Mouse (Mus musculus) neural tube, embryonic 10.5 days (tissue): ENCODE results near the gene Oaz1.

Experiments used
- DNase-seq: peaks from one replicate; pipeline ENCODE4 v3.0.0-alpha.2; 2017; ENCODE audit warnings: low spot score; ENCODE audit errors: extremely low spot score

Gene Oaz1

GRCm38 (mm10) chr10:80845055-80845693, 18.7 kb downstream of the Oaz1 start:
- DNase-seq = no peak

- no peak for DNase-seq
Observed at GRCm38 (mm10) chr10:80845732-80846131, 19.3 kb downstream of the Oaz1 start.

GRCm38 (mm10) chr10:80848571-80848970, 22.1 kb downstream of the Oaz1 start:
- no peak for DNase-seq

- DNase-seq = peak; percentile 98
Observed at GRCm38 (mm10) chr10:80854913-80855748, 28.7 kb downstream of the Oaz1 start, which contains the start of the genes Lsm7 and Sppl2b. TSS of gene Lsm7 (minus strand) at chr10:80855209. TSS of gene Sppl2b (plus strand) at chr10:80855275.

GRCm38 (mm10) chr10:80855749-80856073, 29.3 kb downstream of the Oaz1 start:
- no peak for DNase-seq

GRCm38 (mm10) chr10:80856267-80856666, 29.8 kb downstream of the Oaz1 start:
- DNase-seq = no peak

- DNase-seq = no peak
Observed at GRCm38 (mm10) chr10:80856908-80857307, 30.5 kb downstream of the Oaz1 start.

GRCm38 (mm10) chr10:80857386-80857785, 30.9 kb downstream of the Oaz1 start:
- DNase-seq = no peak

- no peak for DNase-seq
Observed at GRCm38 (mm10) chr10:80857848-80858247, 31.4 kb downstream of the Oaz1 start.

- DNase-seq = no peak
Observed at GRCm38 (mm10) chr10:80858350-80858935, 32.0 kb downstream of the Oaz1 start.

- DNase-seq = no peak
Observed at GRCm38 (mm10) chr10:80862305-80862704, 35.8 kb downstream of the Oaz1 start.

GRCm38 (mm10) chr10:80864446-80864845, 38.0 kb downstream of the Oaz1 start:
- DNase-seq = no peak

GRCm38 (mm10) chr10:80870993-80871392, 44.5 kb downstream of the Oaz1 start:
- DNase-seq = no peak

- DNase-seq = no peak
Observed at GRCm38 (mm10) chr10:80871581-80871980, 45.1 kb downstream of the Oaz1 start, which contains the start of gene Tmprss9. TSS of gene Tmprss9 (plus strand) at chr10:80871848.

- no peak for DNase-seq
Observed at GRCm38 (mm10) chr10:80874035-80874434, 47.6 kb downstream of the Oaz1 start.

GRCm38 (mm10) chr10:80876028-80876427, 49.6 kb downstream of the Oaz1 start:
- DNase-seq = peak; percentile 67

GRCm38 (mm10) chr10:80876594-80876993, 50.1 kb downstream of the Oaz1 start:
- no peak for DNase-seq
